Mouse (Mus musculus) lung, postnatal 0 days (tissue): ENCODE results near the gene Bcl2l1.

Experiments used
- CTCF ChIP-seq: IDR thresholded peaks from 2 replicates; pipeline ENCODE4 v1.5.1; 2016; ENCODE audit warnings: antibody characterized with exemption, mild to moderate bottlenecking
- EP300 ChIP-seq: IDR thresholded peaks from 2 replicates; pipeline ENCODE4 v1.6.1; 2016; ENCODE audit warnings: antibody characterized with exemption, mild to moderate bottlenecking, control low read depth

DNA sequence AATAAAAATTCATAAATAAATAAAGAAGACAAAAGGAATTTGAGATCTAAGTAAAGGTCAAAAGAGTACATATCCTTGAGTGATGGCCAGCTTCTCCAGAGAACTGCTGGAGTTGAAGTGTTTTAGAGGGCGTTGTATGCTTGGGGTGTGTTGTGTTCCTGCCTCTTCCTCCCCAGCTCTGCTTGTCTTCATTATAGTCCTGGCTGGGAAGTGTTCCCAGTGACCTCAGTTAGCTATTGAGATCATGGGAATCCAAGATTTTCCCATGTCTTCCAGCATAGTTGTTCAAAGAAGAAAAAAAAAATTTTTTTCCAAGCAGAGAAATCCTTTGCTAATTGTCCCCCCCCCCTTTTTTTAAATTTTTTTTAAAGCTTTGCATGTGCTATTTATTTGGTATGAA is 30.4 kb upstream of the Bcl2l1 start:
- no peak for TF ChIP-seq EP300
- TF ChIP-seq CTCF = no peak
